ENCODE assay signal across 12 mouse cellular contexts in genomic region chr19:3666632-3667031, GRCm38 (mm10). TPM values are rescaled to one million over a fixed set of nuclear protein-coding genes. Genes with fewer than 3 reads are reported as not detected.
A peak's percentile ranks its signal among the peaks of the same experiment; 100 is the strongest.
DNase-seq lines count a peak whose midpoint lies in the region; ATAC-seq and TF ChIP-seq lines count a peak whose summit lies in the region.
"Had no signal": no experiment of that assay in that cellular context is flagged by ENCODE, and none has a peak within 500 bp of the region (broad histone marks: within the 10 kb centered on the region; RNA-seq: fewer than 3 reads in every experiment).

No protein-coding gene starts in this region.

- peak overlapping the region; percentile 30; the same call in 1 of the 2 replicates for H3K27ac ChIP-seq in kidney, adult 2 months (ENCODE audit: insufficient read depth, low read depth, low read length)
- H3K27ac ChIP-seq in midbrain, embryonic 11.5 days (ENCODE audit: low read depth, low read length), result no peak overlapping the region
- H3K27ac ChIP-seq in midbrain, postnatal 0 days (ENCODE audit: low read depth, low read length), result no peak overlapping the region
- H3K27ac ChIP-seq in limb, embryonic 10.5 days, result peak overlapping the region; percentile 66; the same call in 1 of the 2 replicates
- H3K27ac ChIP-seq in stomach, postnatal 0 days (replicated peaks), result peak overlapping the region; percentile 67
- H3K27ac ChIP-seq: midbrain, embryonic 12.5 days; neural tube, embryonic 13.5 days had no signal

- no peak for ATAC-seq in midbrain, embryonic 11.5 days (ENCODE audit: low FRiP score)
- no peak for ATAC-seq in midbrain, postnatal 0 days (ENCODE audit: low FRiP score)
- no peak for ATAC-seq in stomach, postnatal 0 days (ENCODE audit: low FRiP score, low TSS enrichment)

- no peaks in the 10 kb centered on the region for H3K36me3 ChIP-seq in kidney, adult 2 months (ENCODE audit: control insufficient read depth, insufficient read depth, low read length)
- H3K36me3 ChIP-seq in midbrain, embryonic 11.5 days (ENCODE audit: control insufficient read depth, insufficient read depth, low read length), result no peaks in the 10 kb centered on the region
- H3K36me3 ChIP-seq in midbrain, postnatal 0 days (ENCODE audit: insufficient read depth, low read length), result no peaks in the 10 kb centered on the region
- H3K36me3 ChIP-seq in limb, embryonic 10.5 days, result peaks cover 17% of the 10 kb centered on the region
- H3K36me3 ChIP-seq in stomach, postnatal 0 days (ENCODE audit: control insufficient read depth, insufficient read depth, low read length), result no peaks in the 10 kb centered on the region
- H3K36me3 ChIP-seq: midbrain, embryonic 12.5 days; neural tube, embryonic 13.5 days had no signal

- H3K4me1 ChIP-seq in kidney, adult 2 months (ENCODE audit: control insufficient read depth, insufficient read depth, low read length), result peaks cover 33% of the 10 kb centered on the region
- no peaks in the 10 kb centered on the region for H3K4me1 ChIP-seq in midbrain, embryonic 11.5 days (ENCODE audit: control insufficient read depth, insufficient read depth, low read length)
- 0 out of 2 replicates have a peak, but pooled peaks cover 2% of the 10 kb centered on the region for H3K4me1 ChIP-seq in midbrain, postnatal 0 days (ENCODE audit: insufficient read depth, low read length)
- peaks cover 62% of the 10 kb centered on the region for H3K4me1 ChIP-seq in limb, embryonic 10.5 days
- peaks cover 21% of the 10 kb centered on the region for H3K4me1 ChIP-seq in stomach, postnatal 0 days (replicated peaks; ENCODE audit: control insufficient read depth, insufficient read depth)

- H3K4me2 ChIP-seq in midbrain, embryonic 11.5 days, result no peak overlapping the region
- H3K4me2 ChIP-seq in midbrain, postnatal 0 days (ENCODE audit: low read depth, low read length, poor library complexity, severe bottlenecking), result no peak overlapping the region
- no peak overlapping the region for H3K4me2 ChIP-seq in stomach, postnatal 0 days (replicated peaks; ENCODE audit: low read depth)
- H3K4me2 ChIP-seq: heart, embryonic 11.5 days; midbrain, embryonic 12.5 days; neural tube, embryonic 13.5 days had no signal

- TF ChIP-seq POLR2A in kidney, adult 2 months (IDR thresholded peaks at IDR 0.05; ENCODE audit: low read depth, low read length), result no peak

- no peak for TF ChIP-seq CTCF in kidney, adult 2 months (conservative IDR thresholded peaks at IDR 0.05; ENCODE audit: insufficient read depth, insufficient read length, low read depth, low read length)
- no peak for TF ChIP-seq CTCF in midbrain, postnatal 0 days (IDR thresholded peaks at IDR 0.05)
- no peak for TF ChIP-seq CTCF in stomach, postnatal 0 days (IDR thresholded peaks at IDR 0.05; ENCODE audit: low read depth)

- no peak overlapping the region for H3K4me3 ChIP-seq in kidney, adult 2 months (ENCODE audit: insufficient read depth, low read depth, low read length)
- H3K4me3 ChIP-seq in midbrain, embryonic 11.5 days (ENCODE audit: low read depth, low read length), result no peak overlapping the region
- no peak overlapping the region for H3K4me3 ChIP-seq in midbrain, postnatal 0 days (ENCODE audit: low read depth, low read length)
- no peak overlapping the region for H3K4me3 ChIP-seq in limb, embryonic 10.5 days
- no peak overlapping the region for H3K4me3 ChIP-seq in stomach, postnatal 0 days (ENCODE audit: low read depth, low read length)
- H3K4me3 ChIP-seq: midbrain, embryonic 12.5 days; neural tube, embryonic 13.5 days had no signal

- 57% methylated on average over 2 of the region's 2 CpGs for WGBS in kidney, adult 2 months
- 87% methylated on average over 2 of the region's 2 CpGs for WGBS in midbrain, embryonic 11.5 days
- 88% methylated on average over 2 of the region's 2 CpGs for WGBS in midbrain, postnatal 0 days
- WGBS in limb, embryonic 10.5 days, result 97% methylated on average over 2 of the region's 2 CpGs
- WGBS in stomach, postnatal 0 days, result 51% methylated on average over 2 of the region's 2 CpGs

- no peak for TF ChIP-seq EP300 in stomach, postnatal 0 days (optimal IDR thresholded peaks at IDR 0.05)

- no peak overlapping the region for H3K9ac ChIP-seq in midbrain, embryonic 11.5 days (ENCODE audit: low read length)
- H3K9ac ChIP-seq in midbrain, postnatal 0 days (replicated peaks; ENCODE audit: low read length, poor library complexity, severe bottlenecking), result no peak overlapping the region
- H3K9ac ChIP-seq in stomach, postnatal 0 days (ENCODE audit: low read length), result no peak overlapping the region
- H3K9ac ChIP-seq: midbrain, embryonic 12.5 days; neural tube, embryonic 13.5 days had no signal

- DNase-seq in kidney, adult 2 months, result peak; percentile 23
- no peak for DNase-seq in kidney, adult 18-20 months
- peak; percentile 41 for DNase-seq in midbrain, embryonic 11.5 days (ENCODE audit: low spot score, missing footprints)
- DNase-seq in midbrain, postnatal 0 days (ENCODE audit: low spot score), result no peak
- DNase-seq in limb, embryonic 10.5 days (ENCODE audit: low spot score), result no peak
- no peak for DNase-seq in stomach, postnatal 0 days (ENCODE audit: low spot score)
- no peak for DNase-seq in left cerebral cortex, adult 8-10 months (ENCODE audit: low spot score in 2 of 2)
- no peak for DNase-seq in urinary bladder, postnatal 4 days (ENCODE audit: low spot score in 2 of 2)
- DNase-seq: cerebellum, adult 9-11 months had no signal

- no peaks in the 10 kb centered on the region for H3K9me3 ChIP-seq in midbrain, embryonic 11.5 days (ENCODE audit: control insufficient read depth, low read length)
- no peaks in the 10 kb centered on the region for H3K9me3 ChIP-seq in midbrain, postnatal 0 days (ENCODE audit: low read length)
- H3K9me3 ChIP-seq in limb, embryonic 10.5 days (replicated peaks), result no peaks in the 10 kb centered on the region
- H3K9me3 ChIP-seq in stomach, postnatal 0 days (ENCODE audit: control insufficient read depth, low read length), result no peaks in the 10 kb centered on the region
- H3K9me3 ChIP-seq: midbrain, embryonic 12.5 days; neural tube, embryonic 13.5 days had no signal

- no peaks in the 10 kb centered on the region for H3K27me3 ChIP-seq in kidney, adult 2 months (replicated peaks; ENCODE audit: control insufficient read depth, insufficient read depth, low read length)
- H3K27me3 ChIP-seq in midbrain, embryonic 11.5 days (ENCODE audit: control insufficient read depth, insufficient read depth, low read length), result no peaks in the 10 kb centered on the region
- no peaks in the 10 kb centered on the region for H3K27me3 ChIP-seq in midbrain, postnatal 0 days (ENCODE audit: insufficient read depth, low read length)
- H3K27me3 ChIP-seq in limb, embryonic 10.5 days (ENCODE audit: low read depth, poor library complexity, severe bottlenecking), result no peaks in the 10 kb centered on the region
- H3K27me3 ChIP-seq in stomach, postnatal 0 days (ENCODE audit: control insufficient read depth, insufficient read depth, low read length), result no peaks in the 10 kb centered on the region
- H3K27me3 ChIP-seq: midbrain, embryonic 12.5 days; neural tube, embryonic 13.5 days had no signal

RNA-seq across cellular contexts. Expression of gene Lrp5, which starts 19.7 kb away (rescaled TPM):
- polyA plus RNA-seq in kidney, adult 2 months (2012; rRNA removed), result 33.9 and 34.2 TPM in 2 replicates
- 2.6 and 2.8 TPM in 2 replicates for polyA plus RNA-seq in midbrain, embryonic 11.5 days (2014; fragmentation: Nextera tagmentation; extraction: Ambion mirVana)
- 9.9 and 15.0 TPM in 2 replicates for total RNA-seq in midbrain, postnatal 0 days (2014; rRNA removed)
- polyA plus RNA-seq in midbrain, postnatal 0 days (2015; fragmentation: Nextera tagmentation; extraction: Ambion mirVana), result 0.58 and 0.74 TPM in 2 replicates
- 6.6 and 8.2 TPM in 2 replicates for polyA plus RNA-seq in limb, embryonic 10.5 days (2016; fragmentation: Nextera tagmentation; extraction: Ambion mirVana)
- 2.6 and 2.7 TPM in 2 replicates for polyA plus RNA-seq in stomach, postnatal 0 days (2015; fragmentation: Nextera tagmentation; extraction: Ambion mirVana)
- 10 to 100 TPM in 1 of 4 experiments, 1 to 10 TPM in 3; 7.9 to 10.6 (median 8.4) TPM for total RNA-seq in left cerebral cortex, adult 8-10 months (2022)

RNA-seq across cellular contexts. Expression of gene 1810055G02Rik, which starts 41.5 kb away (rescaled TPM):
- polyA plus RNA-seq in kidney, adult 2 months (2012; rRNA removed), result 18.8 and 23.3 TPM in 2 replicates
- 34.6 and 38.9 TPM in 2 replicates for polyA plus RNA-seq in midbrain, embryonic 11.5 days (2014; fragmentation: Nextera tagmentation; extraction: Ambion mirVana)
- 31.8 and 33.3 TPM in 2 replicates for total RNA-seq in midbrain, postnatal 0 days (2014; rRNA removed)
- 29.4 and 36.1 TPM in 2 replicates for polyA plus RNA-seq in midbrain, postnatal 0 days (2015; fragmentation: Nextera tagmentation; extraction: Ambion mirVana)
- polyA plus RNA-seq in limb, embryonic 10.5 days (2016; fragmentation: Nextera tagmentation; extraction: Ambion mirVana), result 43.8 and 47.2 TPM in 2 replicates
- 17.1 and 18.8 TPM in 2 replicates for polyA plus RNA-seq in stomach, postnatal 0 days (2015; fragmentation: Nextera tagmentation; extraction: Ambion mirVana)
- 10 to 100 TPM; 25.9 to 28.3 (median 26.3) TPM for total RNA-seq in left cerebral cortex, adult 8-10 months (2022)

Comparison
In these comparisons a context has a peak if more than half of its experiments do, and no peak if none do; other contexts are left out.
1. DNase-seq: peak in kidney, adult 2 months (single experiment) and midbrain, embryonic 11.5 days (single experiment); none in kidney, adult 18-20 months (single experiment), midbrain, postnatal 0 days (single experiment), limb, embryonic 10.5 days (single experiment), stomach, postnatal 0 days (single experiment), left cerebral cortex, adult 8-10 months (0 of 2) and urinary bladder, postnatal 4 days (0 of 2).
2. H3K27ac ChIP-seq: peak in kidney, adult 2 months (single experiment), limb, embryonic 10.5 days (single experiment) and stomach, postnatal 0 days (single experiment); none in midbrain, embryonic 11.5 days (single experiment) and midbrain, postnatal 0 days (single experiment).